Mouse (Mus musculus): ENCODE results near the gene Epor.

Epor gene

GRCm38 (mm10) chr9:21937711-21938175 is 25.6 kb downstream of the Epor start:
- DNase-seq (ENCODE audit: extremely low read depth, low read depth, low spot score), result no peak

- DNase-seq (ENCODE audit: extremely low read depth, low read depth, low spot score), result peak; percentile 86
Measured at GRCm38 (mm10) chr9:21936692-21937570, 26.4 kb downstream of the Epor start, which contains the start of gene Plppr2. Gene Plppr2 (plus strand): TSS chr9:21937033.

GRCm38 (mm10) chr9:21935466-21936131 is 27.7 kb downstream of the Epor start:
- no peak for DNase-seq (ENCODE audit: extremely low read depth, low read depth, low spot score)

GRCm38 (mm10) chr9:21934021-21934420 is 29.3 kb downstream of the Epor start:
- no peak for DNase-seq (ENCODE audit: extremely low read depth, low read depth, low spot score)

GRCm38 (mm10) chr9:21932445-21933137 is 30.7 kb downstream of the Epor start:
- DNase-seq (ENCODE audit: extremely low read depth, low read depth, low spot score), result no peak

GRCm38 (mm10) chr9:21932006-21932405 is 31.3 kb downstream of the Epor start:
- no peak for DNase-seq (ENCODE audit: extremely low read depth, low read depth, low spot score)

- no peak for DNase-seq (ENCODE audit: extremely low read depth, low read depth, low spot score)
Measured at GRCm38 (mm10) chr9:21929208-21929607, 34.1 kb downstream of the Epor start.

- DNase-seq (ENCODE audit: extremely low read depth, low read depth, low spot score), result peak; percentile 81
Measured at GRCm38 (mm10) chr9:21927208-21927753, 36.0 kb downstream of the Epor start, which contains the start of the genes Ccdc159 and Tmem205. Gene Ccdc159 (plus strand): TSS chr9:21927471. Gene Tmem205 (minus strand): TSS chr9:21927556.

GRCm38 (mm10) chr9:21926784-21927183 is 36.5 kb downstream of the Epor start:
- DNase-seq (ENCODE audit: extremely low read depth, low read depth, low spot score), result no peak

GRCm38 (mm10) chr9:21926155-21926554 is 37.2 kb downstream of the Epor start:
- DNase-seq (ENCODE audit: extremely low read depth, low read depth, low spot score), result no peak

GRCm38 (mm10) chr9:21925506-21925905 is 37.8 kb downstream of the Epor start:
- no peak for DNase-seq (ENCODE audit: extremely low read depth, low read depth, low spot score)

- no peak for DNase-seq (ENCODE audit: extremely low read depth, low read depth, low spot score)
Measured at GRCm38 (mm10) chr9:21925034-21925433, 38.3 kb downstream of the Epor start.

GRCm38 (mm10) chr9:21924099-21924493 is 39.2 kb downstream of the Epor start:
- DNase-seq (ENCODE audit: extremely low read depth, low read depth, low spot score), result no peak

- peak; percentile 82 for DNase-seq (ENCODE audit: extremely low read depth, low read depth, low spot score)
Measured at GRCm38 (mm10) chr9:21923490-21924098, 39.7 kb downstream of the Epor start.

- DNase-seq (ENCODE audit: extremely low read depth, low read depth, low spot score), result no peak
Measured at GRCm38 (mm10) chr9:21923036-21923435, 40.3 kb downstream of the Epor start.

- peak; percentile 90 for DNase-seq (ENCODE audit: extremely low read depth, low read depth, low spot score)
Measured at GRCm38 (mm10) chr9:21918692-21919384, 44.5 kb downstream of the Epor start.

GRCm38 (mm10) chr9:21918035-21918592 is 45.2 kb downstream of the Epor start, which contains the start of gene Rab3d:
Gene Rab3d (minus strand): TSS chr9:21918192.
- no peak for DNase-seq (ENCODE audit: extremely low read depth, low read depth, low spot score)

- DNase-seq (ENCODE audit: extremely low read depth, low read depth, low spot score), result no peak
Measured at GRCm38 (mm10) chr9:21917493-21918034, 45.7 kb downstream of the Epor start.

GRCm38 (mm10) chr9:21916851-21917492 is 46.3 kb downstream of the Epor start:
- DNase-seq (ENCODE audit: extremely low read depth, low read depth, low spot score), result no peak

Data from fat pad, adult 2 months (tissue).